Mouse (Mus musculus): ENCODE measurements around the gene Gm29094.
"Not testable (repeated sequence)": the region's sequence is repeated elsewhere in the genome, so short reads cannot be mapped to it uniquely, and the experiment has no call there.

- TF ChIP-seq CTCF, EP300 (IDR thresholded peaks at IDR 0.05; ENCODE audit: low read depth): not testable (repeated sequence)
These were observed at the start of gene Gm29094, which contains the start of gene Bcl2a1b for GRCm38 (mm10) chr9:89198969-89199416.
